Mouse (Mus musculus) bone marrow macrophage, adult 2 months (primary cell): ENCODE data around the gene Gm20388. TPM values are rescaled to one million over a fixed set of nuclear protein-coding genes. Genes with fewer than 3 reads are reported as not detected.

Experiments
- H3K27ac ChIP-seq: 2 replicates; pipeline ENCODE4 v1.5.1; 2012; ENCODE audit warnings: low read depth, low read length; ENCODE audit not compliant: insufficient read depth
- H3K4me1 ChIP-seq: 2 replicates; pipeline ENCODE4 v1.6.1; 2012; ENCODE audit warnings: low read length; ENCODE audit not compliant: control insufficient read depth, insufficient read depth
- H3K4me3 ChIP-seq: 2 replicates; pipeline ENCODE4 v1.5.1; 2012; ENCODE audit warnings: mild to moderate bottlenecking, low read length, moderate library complexity; ENCODE audit not compliant: insufficient read depth
- CTCF ChIP-seq: IDR thresholded peaks from 2 replicates; pipeline ENCODE4 v1.5.1; 2012; ENCODE audit warnings: low read depth, mild to moderate bottlenecking, low read length, moderate library complexity
- POLR2A ChIP-seq: IDR thresholded peaks from 2 replicates; pipeline ENCODE4 v1.6.1; 2012; ENCODE audit warnings: mild to moderate bottlenecking, low read depth, low read length, borderline replicate concordance
- polyA plus RNA-seq: library from polyadenylated mRNA; stranded (reverse); fragments of >200 nt; gene quantifications from 2 replicates; pipeline ENCODE4 v1.2.4, GENCODE M21; 2012; ENCODE audit not compliant: missing spikeins, insufficient read depth, insufficient read length

Gene Gm20388
- polyA plus RNA-seq, 1 experiment = 32.7 TPM

GRCm38 (mm10) chr8:120664566-120664965 lies 753.9 kb downstream of the Gm20388 start:
- Histone ChIP-seq H3K4me1 (peaks cover 29% of the 10 kb centered on the region), H3K4me3 (peak overlapping the region; percentile 19; the same call in 1 of the 2 replicates), H3K27ac (peak overlapping the region; percentile 23)
- TF ChIP-seq CTCF (no peak), POLR2A (no peak)

DNA sequence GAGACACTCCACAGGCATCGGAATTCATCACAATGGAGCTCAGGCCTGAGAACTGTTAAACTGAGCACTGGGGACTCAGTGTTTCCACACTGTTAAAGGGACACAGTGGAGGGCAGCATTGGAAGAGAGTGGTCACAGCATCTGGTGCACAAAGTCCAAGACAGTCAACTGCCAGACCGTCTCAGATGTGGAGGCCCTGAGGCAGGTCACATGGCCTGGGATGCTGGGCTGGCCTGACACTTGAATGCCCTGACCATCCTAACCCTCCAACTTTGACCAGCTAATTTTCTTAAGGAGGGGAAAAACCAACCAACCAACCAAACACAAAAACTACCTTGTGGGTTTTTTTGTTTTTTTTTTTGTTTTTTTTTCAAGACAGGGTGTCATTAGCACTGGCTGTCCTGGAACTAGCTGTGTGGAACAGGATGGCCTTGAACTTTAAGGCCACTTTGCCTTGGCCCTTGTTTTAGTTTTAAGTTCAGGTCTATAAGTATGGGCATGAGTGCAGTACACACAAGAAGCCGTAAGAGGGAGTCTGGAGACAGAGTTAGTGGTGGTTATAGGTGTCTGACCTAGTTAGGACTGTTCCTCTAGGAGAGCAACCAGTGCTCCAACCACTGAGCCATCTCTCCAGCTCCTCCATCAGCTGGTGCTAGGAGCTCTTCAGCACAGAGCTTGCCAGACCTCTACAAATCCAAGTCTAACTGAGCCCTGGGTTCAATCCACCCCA lies 755.2 kb downstream of the Gm20388 start:
- Histone ChIP-seq H3K4me3 (peak overlapping the region; percentile 99; the same call in 1 of the 2 replicates), H3K4me1 (peaks cover 37% of the 10 kb centered on the region)
- TF ChIP-seq POLR2A = no peak
- TF ChIP-seq CTCF = no peak

GRCm38 (mm10) chr8:120666807-120667470 lies 756.3 kb downstream of the Gm20388 start:
- peak overlapping the region; percentile 99 for H3K4me3 ChIP-seq
- TF ChIP-seq POLR2A (no peak), CTCF (no peak)
- 0 out of 2 replicates have a peak overlapping the region, but pooled peaks have one; percentile 13 for H3K27ac ChIP-seq
- H3K4me1 ChIP-seq = peaks cover 46% of the 10 kb centered on the region

More for the DNA sequence above, 755.2 kb downstream of the Gm20388 start:
- no peak overlapping the region for H3K27ac ChIP-seq

GRCm38 (mm10) chr8:120667561-120668373 lies 757.1 kb downstream of the Gm20388 start, which contains the start of the genes Gm27021 and Cox4i1:
Gene Gm27021, minus strand, starts transcription at chr8:120668079.
Gene Cox4i1, plus strand, starts transcription at chr8:120668222.
- no peak for TF ChIP-seq CTCF
- TF ChIP-seq POLR2A = no peak
- H3K27ac ChIP-seq = peak within 1 kb of the TSS; percentile 75
- peak within 1 kb of the TSS; percentile 99 for H3K4me3 ChIP-seq
- H3K4me1 ChIP-seq = peaks cover 54% of the 10 kb centered on the region

GRCm38 (mm10) chr8:120668374-120668905 lies 757.8 kb downstream of the Gm20388 start, which contains the start of gene Emc8:
Gene Emc8, minus strand, starts transcription at chr8:120668573.
- H3K4me3 ChIP-seq = peak within 1 kb of the TSS; percentile 99
- no peak for TF ChIP-seq CTCF
- TF ChIP-seq POLR2A = no peak
- peak within 1 kb of the TSS; percentile 75 for H3K27ac ChIP-seq
- peaks cover 55% of the 10 kb centered on the region for H3K4me1 ChIP-seq

- Histone ChIP-seq H3K27ac (no peak overlapping the region), H3K4me1 (peaks cover 31% of the 10 kb centered on the region), H3K4me3 (no peak overlapping the region)
- no peak for TF ChIP-seq POLR2A
- TF ChIP-seq CTCF = no peak
Observed at GRCm38 (mm10) chr8:120671775-120672174, 761.1 kb downstream of the Gm20388 start.

DNA sequence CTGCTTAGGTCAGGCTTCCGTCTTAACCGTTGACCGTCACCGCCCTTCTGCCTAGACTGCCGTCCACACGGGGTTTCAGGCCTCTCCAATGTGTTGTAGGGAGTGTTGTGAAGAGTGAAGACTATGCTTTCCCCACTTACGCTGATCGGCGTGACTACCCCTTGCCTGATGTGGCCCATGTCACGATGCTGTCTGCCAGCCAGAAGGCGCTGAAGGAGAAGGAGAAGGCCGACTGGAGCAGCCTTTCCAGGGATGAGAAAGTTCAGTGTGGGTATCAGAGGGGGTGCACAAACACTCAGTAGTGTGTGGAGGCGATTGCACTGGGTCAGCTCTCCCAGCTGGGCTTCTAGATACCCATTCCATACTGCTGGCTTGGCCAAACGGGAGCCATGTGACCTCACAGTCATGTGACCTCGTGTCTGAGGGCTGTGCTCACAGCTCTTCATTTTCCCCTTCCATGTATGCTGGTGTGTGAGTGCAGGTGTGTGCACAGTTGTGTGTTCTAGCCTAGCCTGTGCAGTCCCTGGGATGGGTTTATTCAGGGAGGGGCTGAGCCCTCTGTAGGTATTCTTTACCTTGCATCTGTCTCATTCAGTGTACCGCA lies 762.1 kb downstream of the Gm20388 start:
- Histone ChIP-seq H3K4me1 (peaks cover 31% of the 10 kb centered on the region; the same call in 1 of the 2 replicates), H3K27ac (no peak overlapping the region), H3K4me3 (no peak overlapping the region)
- TF ChIP-seq CTCF = no peak
- TF ChIP-seq POLR2A = no peak

GRCm38 (mm10) chr8:120673298-120673697 lies 762.7 kb downstream of the Gm20388 start:
- TF ChIP-seq POLR2A (no peak), CTCF (no peak)

DNA sequence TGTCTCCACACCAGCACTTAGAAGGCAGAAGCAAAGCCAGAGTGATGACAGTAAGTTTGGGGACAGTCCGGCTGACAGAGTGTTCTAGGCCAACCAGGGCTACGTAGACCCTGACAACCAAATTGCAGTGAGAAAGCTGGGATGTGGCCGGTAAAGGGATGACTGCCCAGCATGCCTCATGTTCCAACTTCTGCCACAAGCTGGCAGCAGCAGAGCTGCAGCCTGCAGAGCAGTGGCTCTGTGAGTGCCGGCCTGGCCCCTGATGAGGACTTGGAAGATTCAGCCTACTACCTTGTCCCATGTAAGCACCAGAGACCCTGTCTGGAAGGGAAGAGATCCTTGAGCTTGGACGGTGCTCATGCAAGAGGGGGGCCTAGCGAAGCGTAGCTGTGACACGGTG lies 765.1 kb downstream of the Gm20388 start:
- Histone ChIP-seq H3K4me1 (peaks cover 24% of the 10 kb centered on the region; the same call in 1 of the 2 replicates), H3K4me3 (no peak overlapping the region), H3K27ac (no peak overlapping the region)
- TF ChIP-seq POLR2A = no peak
- TF ChIP-seq CTCF = no peak

More at GRCm38 (mm10) chr8:120673298-120673697, 762.7 kb downstream of the Gm20388 start:
- no peak overlapping the region for H3K4me3 ChIP-seq
- no peak overlapping the region for H3K27ac ChIP-seq
- peaks cover 31% of the 10 kb centered on the region; the same call in 1 of the 2 replicates for H3K4me1 ChIP-seq
